Mouse (Mus musculus) ZHBTc4 (cell line): ENCODE results near the gene Serpina10.
"Not testable (repeated sequence)": the region's sequence is repeated elsewhere in the genome, so short reads cannot be mapped to it uniquely, and the experiment has no call there.

ENCODE experiments used
- DNase-seq: peaks from one replicate; pipeline ENCODE4 v3.0.0-alpha.2; 2011; ENCODE audit warnings: low read depth, low spot score

The Serpina10 gene

GRCm38 (mm10) chr12:103615734-103616133, 15.5 kb downstream of the Serpina10 start:
- DNase-seq, result no peak

GRCm38 (mm10) chr12:103615141-103615540, 16.1 kb downstream of the Serpina10 start:
- peak; percentile 24 for DNase-seq

GRCm38 (mm10) chr12:103601839-103602238, 29.4 kb downstream of the Serpina10 start:
- no peak for DNase-seq

- peak; percentile 54 for DNase-seq
These were observed 30.9 kb downstream of the Serpina10 start for GRCm38 (mm10) chr12:103600364-103600763.

GRCm38 (mm10) chr12:103598411-103598810, 32.8 kb downstream of the Serpina10 start:
- no peak for DNase-seq

- DNase-seq, result no peak
These were observed 47.5 kb downstream of the Serpina10 start for GRCm38 (mm10) chr12:103583771-103584170.

GRCm38 (mm10) chr12:103578148-103578547, 53.1 kb downstream of the Serpina10 start:
- not testable (repeated sequence) for DNase-seq

GRCm38 (mm10) chr12:103569690-103570089, 61.6 kb downstream of the Serpina10 start:
- peak; percentile 23 for DNase-seq

- peak; percentile 21 for DNase-seq
These were observed 64.1 kb downstream of the Serpina10 start for GRCm38 (mm10) chr12:103567129-103567528.

- peak; percentile 23 for DNase-seq
These were observed 66.1 kb downstream of the Serpina10 start for GRCm38 (mm10) chr12:103565151-103565550.
